Mouse (Mus musculus): ENCODE data around the gene Spred1. TPM values are rescaled to one million over a fixed set of nuclear protein-coding genes. Genes with fewer than 3 reads are reported as not detected.
"Not testable (repeated sequence)": the region's sequence is repeated elsewhere in the genome, so short reads cannot be mapped to it uniquely, and the experiment has no call there.

The Spred1 gene
- total RNA-seq, 1 experiment: 44.7 TPM

DNA sequence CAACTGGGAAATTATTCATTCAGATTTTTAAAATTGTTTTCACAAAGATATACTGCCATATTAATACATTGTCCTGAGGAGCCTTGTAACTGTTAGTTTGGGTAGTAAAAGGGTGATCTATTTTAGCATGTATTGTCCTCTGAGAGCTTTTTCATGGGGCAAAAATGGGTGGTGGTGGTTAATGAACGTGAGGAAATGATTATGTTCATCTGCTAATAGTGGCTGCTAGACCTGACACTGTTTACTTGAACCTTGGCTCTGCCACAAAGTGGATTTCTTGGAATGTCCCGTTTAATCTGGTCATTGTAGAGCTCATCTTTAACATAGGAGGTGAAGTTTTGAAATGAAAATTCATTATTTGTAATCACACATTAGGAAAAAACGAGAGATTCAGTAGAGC is 2.5 kb downstream of the Spred1 start:
- peaks cover 2 to 6% of the 10 kb centered on the region in 2 experiments; a peak in 3 of 4 replicates for H3K4me1 ChIP-seq (ENCODE audit: control insufficient read depth in 2 of 2, insufficient read depth in 2 of 2, low read length in 2 of 2, poor library complexity in 1 of 2)
- H3K9ac ChIP-seq (ENCODE audit: insufficient read depth, low read depth, low read length, poor library complexity, severe bottlenecking): no peak overlapping the region
- no peaks in the 10 kb centered on the region for H3K36me3 ChIP-seq (ENCODE audit: control insufficient read depth, insufficient read depth, low read length, poor library complexity, severe bottlenecking)
- no peaks in the 10 kb centered on the region for H3K9me3 ChIP-seq (ENCODE audit: control insufficient read depth, insufficient read depth, low read depth, low read length)
- DNase-seq (ENCODE audit: low read depth, low spot score): no peak
- no peak for TF ChIP-seq ZNF384 (IDR thresholded peaks at IDR 0.05; ENCODE audit: low read depth, low read length)
- no peak for TF ChIP-seq CHD2 (IDR thresholded peaks at IDR 0.05; ENCODE audit: low read depth, low read length)
- no peak for TF ChIP-seq MAFK (IDR thresholded peaks at IDR 0.05; ENCODE audit: insufficient read depth, low read depth, low read length)
- no peak for TF ChIP-seq ZC3H11A (IDR thresholded peaks at IDR 0.05; ENCODE audit: borderline replicate concordance, low read depth, low read length)
- no peak for TF ChIP-seq HCFC1 (IDR thresholded peaks at IDR 0.05; ENCODE audit: borderline replicate concordance, insufficient read depth, low read length)
- in situ Hi-C loops (cut with MboI; ENCODE audit: low sequenced_read_pairs in 2 of 2, unreplicated experiment in 2 of 2): no loop called here
- H3K4me3 ChIP-seq (ENCODE audit: insufficient read depth in 1 of 2, low read depth in 1 of 2, low read length in 2 of 2, poor library complexity in 1 of 2, severe bottlenecking in 1 of 2): peak overlapping the region in 1 of 2 experiments; percentile 33; a peak in 2 of 4 replicates
- no peak overlapping the region for H3K27ac ChIP-seq (ENCODE audit: insufficient read depth, low read depth, low read length, poor library complexity, severe bottlenecking)

GRCm38 (mm10) chr2:117124839-117125238 is 3.7 kb downstream of the Spred1 start:
- Histone ChIP-seq H3K36me3 (ENCODE audit: control insufficient read depth, insufficient read depth, low read length, poor library complexity, severe bottlenecking) (no peaks in the 10 kb centered on the region), H3K4me3 (ENCODE audit: insufficient read depth in 1 of 2, low read depth in 1 of 2, low read length in 2 of 2, poor library complexity in 1 of 2, severe bottlenecking in 1 of 2) (no peak overlapping the region), H3K9ac (ENCODE audit: insufficient read depth, low read depth, low read length, poor library complexity, severe bottlenecking) (no peak overlapping the region), H3K9me3 (ENCODE audit: control insufficient read depth, insufficient read depth, low read depth, low read length) (no peaks in the 10 kb centered on the region), H3K27ac (ENCODE audit: insufficient read depth, low read depth, low read length, poor library complexity, severe bottlenecking) (no peak overlapping the region), H3K4me1 (ENCODE audit: control insufficient read depth in 2 of 2, insufficient read depth in 2 of 2, low read length in 2 of 2, poor library complexity in 1 of 2) (peaks cover 1 to 2% of the 10 kb centered on the region in 2 experiments; a peak in 3 of 4 replicates)
- TF ChIP-seq HCFC1 (IDR thresholded peaks at IDR 0.05; ENCODE audit: borderline replicate concordance, insufficient read depth, low read length) (no peak), ZC3H11A (IDR thresholded peaks at IDR 0.05; ENCODE audit: borderline replicate concordance, low read depth, low read length) (no peak), CHD2 (IDR thresholded peaks at IDR 0.05; ENCODE audit: low read depth, low read length) (no peak), ZNF384 (IDR thresholded peaks at IDR 0.05; ENCODE audit: low read depth, low read length) (no peak), MAFK (IDR thresholded peaks at IDR 0.05; ENCODE audit: insufficient read depth, low read depth, low read length) (no peak)
- DNase-seq (ENCODE audit: low read depth, low spot score): no peak
- in situ Hi-C loops (cut with MboI; ENCODE audit: low sequenced_read_pairs in 2 of 2, unreplicated experiment in 2 of 2): no loop called here

GRCm38 (mm10) chr2:117129156-117129555 is 8.0 kb downstream of the Spred1 start:
- Histone ChIP-seq H3K4me1 (ENCODE audit: control insufficient read depth in 2 of 2, insufficient read depth in 2 of 2, low read length in 2 of 2, poor library complexity in 1 of 2) (peaks cover 1 to 2% of the 10 kb centered on the region in 2 experiments; a peak in 3 of 4 replicates), H3K27ac (ENCODE audit: insufficient read depth, low read depth, low read length, poor library complexity, severe bottlenecking) (no peak overlapping the region), H3K9ac (ENCODE audit: insufficient read depth, low read depth, low read length, poor library complexity, severe bottlenecking) (no peak overlapping the region), H3K9me3 (ENCODE audit: control insufficient read depth, insufficient read depth, low read depth, low read length) (no peaks in the 10 kb centered on the region), H3K36me3 (ENCODE audit: control insufficient read depth, insufficient read depth, low read length, poor library complexity, severe bottlenecking) (no peaks in the 10 kb centered on the region; the same call in 1 of the 2 replicates), H3K4me3 (ENCODE audit: insufficient read depth in 1 of 2, low read depth in 1 of 2, low read length in 2 of 2, poor library complexity in 1 of 2, severe bottlenecking in 1 of 2) (no peak overlapping the region)
- TF ChIP-seq ZC3H11A (IDR thresholded peaks at IDR 0.05; ENCODE audit: borderline replicate concordance, low read depth, low read length): no peak
- no peak for TF ChIP-seq HCFC1 (IDR thresholded peaks at IDR 0.05; ENCODE audit: borderline replicate concordance, insufficient read depth, low read length)
- TF ChIP-seq CHD2 (IDR thresholded peaks at IDR 0.05; ENCODE audit: low read depth, low read length): no peak
- no peak for TF ChIP-seq MAFK (IDR thresholded peaks at IDR 0.05; ENCODE audit: insufficient read depth, low read depth, low read length)
- no peak for TF ChIP-seq ZNF384 (IDR thresholded peaks at IDR 0.05; ENCODE audit: low read depth, low read length)
- in situ Hi-C loops (cut with MboI; ENCODE audit: low sequenced_read_pairs in 2 of 2, unreplicated experiment in 2 of 2): no loop called here
- no peak for DNase-seq (ENCODE audit: low read depth, low spot score)

GRCm38 (mm10) chr2:117131041-117131440 is 9.9 kb downstream of the Spred1 start:
- H3K36me3 ChIP-seq (ENCODE audit: control insufficient read depth, insufficient read depth, low read length, poor library complexity, severe bottlenecking); H3K27ac ChIP-seq (ENCODE audit: insufficient read depth, low read depth, low read length, poor library complexity, severe bottlenecking); H3K4me3 ChIP-seq (ENCODE audit: insufficient read depth in 1 of 2, low read depth in 1 of 2, low read length in 2 of 2, poor library complexity in 1 of 2, severe bottlenecking in 1 of 2); H3K4me1 ChIP-seq (ENCODE audit: control insufficient read depth in 2 of 2, insufficient read depth in 2 of 2, low read length in 2 of 2, poor library complexity in 1 of 2); in situ Hi-C loops (cut with MboI; ENCODE audit: low sequenced_read_pairs in 2 of 2, unreplicated experiment in 2 of 2); H3K9me3 ChIP-seq (ENCODE audit: control insufficient read depth, insufficient read depth, low read depth, low read length); H3K9ac ChIP-seq (ENCODE audit: insufficient read depth, low read depth, low read length, poor library complexity, severe bottlenecking); DNase-seq (ENCODE audit: low read depth, low spot score): not testable (repeated sequence)

- Histone ChIP-seq H3K36me3 (ENCODE audit: control insufficient read depth, insufficient read depth, low read length, poor library complexity, severe bottlenecking) (no peaks in the 10 kb centered on the region; the same call in 1 of the 2 replicates), H3K4me1 (ENCODE audit: control insufficient read depth in 2 of 2, insufficient read depth in 2 of 2, low read length in 2 of 2, poor library complexity in 1 of 2) (peaks cover 0 to 2% of the 10 kb centered on the region in 2 experiments; a peak in 2 of 4 replicates), H3K9me3 (ENCODE audit: control insufficient read depth, insufficient read depth, low read depth, low read length) (no peaks in the 10 kb centered on the region), H3K4me3 (ENCODE audit: insufficient read depth in 1 of 2, low read depth in 1 of 2, low read length in 2 of 2, poor library complexity in 1 of 2, severe bottlenecking in 1 of 2) (no peak overlapping the region), H3K9ac (ENCODE audit: insufficient read depth, low read depth, low read length, poor library complexity, severe bottlenecking) (no peak overlapping the region), H3K27ac (ENCODE audit: insufficient read depth, low read depth, low read length, poor library complexity, severe bottlenecking) (no peak overlapping the region)
- in situ Hi-C loops (cut with MboI; ENCODE audit: low sequenced_read_pairs in 2 of 2, unreplicated experiment in 2 of 2): no loop called here
- DNase-seq (ENCODE audit: low read depth, low spot score): no peak
- TF ChIP-seq HCFC1 (IDR thresholded peaks at IDR 0.05; ENCODE audit: borderline replicate concordance, insufficient read depth, low read length) (no peak), MAFK (IDR thresholded peaks at IDR 0.05; ENCODE audit: insufficient read depth, low read depth, low read length) (no peak), CHD2 (IDR thresholded peaks at IDR 0.05; ENCODE audit: low read depth, low read length) (no peak), ZNF384 (IDR thresholded peaks at IDR 0.05; ENCODE audit: low read depth, low read length) (no peak), ZC3H11A (IDR thresholded peaks at IDR 0.05; ENCODE audit: borderline replicate concordance, low read depth, low read length) (no peak)
These were observed 10.7 kb downstream of the Spred1 start for GRCm38 (mm10) chr2:117131910-117132309.
